Mouse (Mus musculus) spleen, postnatal 14 days (tissue): ENCODE data around the gene Hdhd5.

ENCODE experiments used
- DNase-seq, 2 experiments: peaks; one replicate each; pipeline ENCODE4 v3.0.0; 2021 to 2022; ENCODE audit warnings: low spot score in 2 of 2

Hdhd5 gene

GRCm38 (mm10) chr6:120483211-120483626 lies 47.9 kb downstream of the Hdhd5 start:
- DNase-seq = peak; percentile 33 to 59

GRCm38 (mm10) chr6:120482756-120483155 lies 48.4 kb downstream of the Hdhd5 start:
- no peak for DNase-seq

- DNase-seq = no peak
Observed at GRCm38 (mm10) chr6:120482021-120482420, 49.1 kb downstream of the Hdhd5 start.

GRCm38 (mm10) chr6:120481538-120481937 lies 49.6 kb downstream of the Hdhd5 start:
- DNase-seq = no peak

- no peak for DNase-seq
Observed at GRCm38 (mm10) chr6:120480361-120480760, 50.8 kb downstream of the Hdhd5 start.

- no peak for DNase-seq
Observed at GRCm38 (mm10) chr6:120479302-120479701, 51.8 kb downstream of the Hdhd5 start.

- no peak for DNase-seq
Observed at GRCm38 (mm10) chr6:120475288-120475687, 55.8 kb downstream of the Hdhd5 start.

- DNase-seq = no peak
Observed at GRCm38 (mm10) chr6:120473427-120473826, 57.7 kb downstream of the Hdhd5 start.

GRCm38 (mm10) chr6:120472455-120473140 lies 58.5 kb downstream of the Hdhd5 start:
- no peak for DNase-seq

GRCm38 (mm10) chr6:120471991-120472441 lies 59.1 kb downstream of the Hdhd5 start:
- no peak for DNase-seq

GRCm38 (mm10) chr6:120470666-120471065 lies 60.5 kb downstream of the Hdhd5 start:
- DNase-seq = no peak

GRCm38 (mm10) chr6:120469770-120470169 lies 61.3 kb downstream of the Hdhd5 start:
- no peak for DNase-seq

- no peak for DNase-seq
Observed at GRCm38 (mm10) chr6:120469268-120469667, 61.9 kb downstream of the Hdhd5 start.

- DNase-seq = no peak
Observed at GRCm38 (mm10) chr6:120468259-120468658, 62.9 kb downstream of the Hdhd5 start.

- DNase-seq = peak in 1 of 2 experiments; percentile 35
Observed at GRCm38 (mm10) chr6:120466609-120467329, 64.3 kb downstream of the Hdhd5 start.

GRCm38 (mm10) chr6:120465393-120465792 lies 65.7 kb downstream of the Hdhd5 start:
- DNase-seq = no peak

- no peak for DNase-seq
Observed at GRCm38 (mm10) chr6:120464406-120464939, 66.6 kb downstream of the Hdhd5 start.

GRCm38 (mm10) chr6:120463884-120464283 lies 67.2 kb downstream of the Hdhd5 start:
- peak in 1 of 2 experiments; percentile 41 for DNase-seq

GRCm38 (mm10) chr6:120463086-120463871 lies 67.8 kb downstream of the Hdhd5 start, which contains the start of gene Il17ra:
TSS of gene Il17ra (plus strand) at chr6:120463247.
- peak; percentile 76 to 80 for DNase-seq

- DNase-seq = no peak
Observed at GRCm38 (mm10) chr6:120462251-120462650, 68.9 kb downstream of the Hdhd5 start.

GRCm38 (mm10) chr6:120461217-120461616 lies 69.9 kb downstream of the Hdhd5 start:
- no peak for DNase-seq
